Mouse (Mus musculus) forebrain, embryonic 11.5 days (tissue): ENCODE data around the gene Wasf2. TPM values are rescaled to one million over a fixed set of nuclear protein-coding genes. Genes with fewer than 3 reads are reported as not detected.

Experiments
- ATAC-seq: fragments of 200-750 bp; cut with Nextera tagmentation; replicated peaks from 2 replicates; pipeline ENCODE4 v1.8.0; 2017; ENCODE audit warnings: moderate TSS enrichment; ENCODE audit not compliant: low FRiP score
- DNase-seq: peaks from one replicate; pipeline ENCODE4 v3.0.0-alpha.2; 2017; ENCODE audit warnings: low spot score
- H3K27ac ChIP-seq: fragments of 300-500 bp; sonication (generic); 2 replicates; pipeline ENCODE4 v1.5.1; 2014; ENCODE audit warnings: low read depth, low read length
- H3K27me3 ChIP-seq: fragments of 300-500 bp; sonication (generic); 2 replicates; pipeline ENCODE4 v1.6.1; 2014; ENCODE audit warnings: mild to moderate bottlenecking, low read length, mixed read lengths; ENCODE audit not compliant: control insufficient read depth, insufficient read depth
- H3K36me3 ChIP-seq: fragments of 300-500 bp; sonication (generic); 2 replicates; pipeline ENCODE4 v1.6.1; 2014; ENCODE audit warnings: mild to moderate bottlenecking, low read length, moderate library complexity, mixed read lengths; ENCODE audit not compliant: control insufficient read depth, insufficient read depth
- H3K4me1 ChIP-seq: fragments of 300-500 bp; sonication (generic); replicated peaks from 2 replicates; pipeline ENCODE4 v1.6.1; 2014; ENCODE audit warnings: low read length, mixed read lengths; ENCODE audit not compliant: control insufficient read depth, insufficient read depth
- H3K4me2 ChIP-seq: fragments of 300-500 bp; sonication (generic); 2 replicates; pipeline ENCODE4 v1.6.1; 2014; ENCODE audit warnings: low read depth, mild to moderate bottlenecking, low read length, moderate library complexity, mixed read lengths; ENCODE audit not compliant: severe bottlenecking
- H3K4me3 ChIP-seq: fragments of 300-500 bp; sonication (generic); 2 replicates; pipeline ENCODE4 v1.5.1; 2014; ENCODE audit warnings: low read depth, low read length
- H3K9ac ChIP-seq: fragments of 300-500 bp; sonication (generic); 2 replicates; pipeline ENCODE4 v1.6.1; 2014; ENCODE audit warnings: low read length
- H3K9me3 ChIP-seq: fragments of 300-500 bp; sonication (generic); 2 replicates; pipeline ENCODE4 v1.6.1; 2016; ENCODE audit warnings: low read length, mixed read lengths; ENCODE audit not compliant: control insufficient read depth
- WGBS: fragments of 180-500 bp; shearing (Covaris S2); extraction: QIAGEN DNeasy Blood & Tissue Kit; methylation state at CpG from one replicate; pipeline ENCODE4 v1.1.7; 2014; 5-methylcytosine and 5-hydroxymethylcytosine counted together
- polyA plus RNA-seq: library from polyadenylated mRNA; unstranded; fragments of >200 nt; fragmentation: Nextera tagmentation; extraction: Ambion mirVana; gene quantifications from 2 replicates; pipeline ENCODE4 v1.2.1, GENCODE M21; 2014

The Wasf2 gene
- polyA plus RNA-seq, 1 experiment from 2014 or later = 28.8 TPM

GRCm38 (mm10) chr4:133200343-133200742 lies 70.0 kb downstream of the Wasf2 start:
- H3K36me3 ChIP-seq = no peaks in the 10 kb centered on the region; the same call in none of the 2 replicates
- ATAC-seq (no peak), DNase-seq (peak; percentile 62)
- H3K27me3 ChIP-seq = no peaks in the 10 kb centered on the region; the same call in 1 of the 2 replicates
- H3K4me2 ChIP-seq = no peak overlapping the region
- WGBS = 46% methylated on average over 21 of the region's 21 CpGs
- no peak overlapping the region for H3K27ac ChIP-seq
- H3K9me3 ChIP-seq = no peaks in the 10 kb centered on the region
- H3K9ac ChIP-seq = peak overlapping the region; percentile 5; the same call in 1 of the 2 replicates
- H3K4me3 ChIP-seq = no peak overlapping the region
- H3K4me1 ChIP-seq = peaks cover 35% of the 10 kb centered on the region

GRCm38 (mm10) chr4:133201006-133201771 lies 70.9 kb downstream of the Wasf2 start:
- no peak overlapping the region for H3K27ac ChIP-seq
- ATAC-seq (no peak), DNase-seq (peak; percentile 70)
- no peak overlapping the region for H3K4me2 ChIP-seq
- no peak overlapping the region for H3K4me3 ChIP-seq
- no peaks in the 10 kb centered on the region for H3K9me3 ChIP-seq
- WGBS = 75% methylated on average over 8 of the region's 8 CpGs
- H3K27me3 ChIP-seq = no peaks in the 10 kb centered on the region; the same call in 1 of the 2 replicates
- H3K36me3 ChIP-seq = no peaks in the 10 kb centered on the region; the same call in 1 of the 2 replicates
- H3K4me1 ChIP-seq = peaks cover 35% of the 10 kb centered on the region
- H3K9ac ChIP-seq = no peak overlapping the region

DNA sequence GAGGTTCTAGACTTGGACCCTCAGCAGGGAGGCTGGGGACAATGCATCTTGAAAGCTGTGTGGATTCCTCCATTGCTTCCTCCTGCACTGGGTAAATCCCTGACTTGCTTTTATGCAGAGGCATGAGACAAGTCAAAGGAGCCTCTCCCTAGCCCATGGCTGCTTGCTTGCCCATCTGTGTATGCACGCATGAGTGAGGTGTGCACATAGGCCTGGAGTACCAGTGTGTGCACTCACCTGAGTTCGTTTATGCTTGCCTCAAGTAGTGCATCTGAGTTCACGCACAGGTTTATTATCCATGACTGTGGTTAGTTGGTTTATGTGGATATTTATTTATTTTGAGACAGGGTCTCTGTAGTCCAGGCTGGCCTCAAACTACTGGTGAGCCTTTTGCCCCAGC lies 71.9 kb downstream of the Wasf2 start:
- H3K9ac ChIP-seq = no peak overlapping the region
- WGBS = 90% methylated on average over 3 of the region's 3 CpGs
- H3K4me2 ChIP-seq = no peak overlapping the region
- DNase-seq (no peak), ATAC-seq (no peak)
- no peak overlapping the region for H3K4me3 ChIP-seq
- H3K4me1 ChIP-seq = peaks cover 26% of the 10 kb centered on the region
- no peaks in the 10 kb centered on the region for H3K9me3 ChIP-seq
- no peak overlapping the region for H3K27ac ChIP-seq
- H3K27me3 ChIP-seq = no peaks in the 10 kb centered on the region; the same call in 1 of the 2 replicates
- H3K36me3 ChIP-seq = no peaks in the 10 kb centered on the region

DNA sequence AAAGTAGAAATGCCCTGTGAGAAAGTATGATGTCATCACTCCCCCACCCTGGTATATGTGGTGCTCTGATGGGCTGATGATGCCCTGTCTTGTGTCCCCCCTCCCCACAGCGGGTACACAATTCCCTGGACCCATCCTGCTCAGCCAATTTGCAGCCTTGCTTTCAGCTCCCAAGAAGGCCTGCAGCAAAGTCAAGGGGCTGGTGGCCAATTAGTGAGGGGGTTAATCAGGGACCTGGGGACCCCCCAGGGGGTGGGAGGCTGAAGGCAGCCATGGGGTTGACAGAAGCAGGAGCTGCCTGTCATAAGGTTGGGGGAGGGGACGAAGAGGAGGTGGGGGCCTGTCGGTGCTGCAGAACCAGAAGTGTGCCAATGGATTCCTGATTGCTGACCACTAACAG lies 73.3 kb downstream of the Wasf2 start:
- Histone ChIP-seq H3K36me3 (no peaks in the 10 kb centered on the region), H3K9me3 (no peaks in the 10 kb centered on the region), H3K4me3 (no peak overlapping the region), H3K27me3 (no peaks in the 10 kb centered on the region; the same call in 1 of the 2 replicates), H3K9ac (no peak overlapping the region), H3K27ac (no peak overlapping the region), H3K4me1 (peaks cover 14% of the 10 kb centered on the region), H3K4me2 (no peak overlapping the region)
- ATAC-seq (no peak), DNase-seq (no peak)
- WGBS = 66% methylated on average over 3 of the region's 3 CpGs

DNA sequence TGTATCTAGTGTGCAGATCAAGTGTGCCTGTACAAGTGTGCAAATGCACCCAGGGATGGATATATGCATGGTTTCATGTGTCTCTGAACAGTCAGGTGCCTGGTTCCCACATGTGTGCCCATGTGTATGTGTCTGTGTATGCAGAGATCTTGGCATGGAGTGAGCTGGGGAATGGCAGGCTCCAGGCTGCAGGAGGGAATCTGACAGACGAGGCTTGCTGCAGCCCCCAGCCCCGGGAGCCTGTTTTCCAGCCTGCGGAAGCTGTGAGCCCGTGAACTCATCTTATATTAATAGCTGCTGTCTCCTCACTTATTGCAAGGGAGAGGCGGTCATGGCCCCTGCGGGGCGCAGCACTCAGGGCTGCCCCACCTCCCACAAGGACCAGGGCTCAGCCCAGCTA lies 74.1 kb downstream of the Wasf2 start:
- Histone ChIP-seq H3K27ac (0 out of 2 replicates have a peak overlapping the region, but pooled peaks have one; percentile 12), H3K9me3 (no peaks in the 10 kb centered on the region), H3K4me1 (peaks cover 10% of the 10 kb centered on the region; the same call in 1 of the 2 replicates), H3K36me3 (no peaks in the 10 kb centered on the region), H3K27me3 (no peaks in the 10 kb centered on the region; the same call in 1 of the 2 replicates), H3K9ac (no peak overlapping the region), H3K4me3 (no peak overlapping the region), H3K4me2 (no peak overlapping the region)
- ATAC-seq (no peak), DNase-seq (no peak)
- WGBS = 52% methylated on average over 7 of the region's 7 CpGs

GRCm38 (mm10) chr4:133209366-133209765 lies 79.1 kb downstream of the Wasf2 start:
- DNase-seq = peak; percentile 77
- WGBS = 4% methylated on average over 11 of the region's 11 CpGs
- no peaks in the 10 kb centered on the region for H3K36me3 ChIP-seq

GRCm38 (mm10) chr4:133210023-133210787 lies 79.9 kb downstream of the Wasf2 start:
- Histone ChIP-seq H3K27me3 (peaks cover 34% of the 10 kb centered on the region), H3K4me2 (no peak overlapping the region), H3K36me3 (no peaks in the 10 kb centered on the region), H3K27ac (no peak overlapping the region), H3K4me1 (peaks cover 14% of the 10 kb centered on the region), H3K9me3 (no peaks in the 10 kb centered on the region), H3K4me3 (no peak overlapping the region), H3K9ac (no peak overlapping the region)
- 91% methylated on average over 24 of the region's 24 CpGs for WGBS
- DNase-seq (no peak), ATAC-seq (no peak)

More at GRCm38 (mm10) chr4:133209366-133209765, 79.1 kb downstream of the Wasf2 start:
- H3K27ac ChIP-seq = no peak overlapping the region
- H3K9ac ChIP-seq = no peak overlapping the region
- H3K4me3 ChIP-seq = no peak overlapping the region
- H3K9me3 ChIP-seq = no peaks in the 10 kb centered on the region
- no peak for ATAC-seq
- peaks cover 14% of the 10 kb centered on the region for H3K4me1 ChIP-seq
- peaks cover 32% of the 10 kb centered on the region for H3K27me3 ChIP-seq
- H3K4me2 ChIP-seq = no peak overlapping the region

- Histone ChIP-seq H3K4me3 (no peak overlapping the region), H3K36me3 (no peaks in the 10 kb centered on the region), H3K9me3 (no peaks in the 10 kb centered on the region), H3K4me1 (peaks cover 14% of the 10 kb centered on the region), H3K27me3 (peaks cover 34% of the 10 kb centered on the region), H3K9ac (no peak overlapping the region), H3K4me2 (no peak overlapping the region), H3K27ac (no peak overlapping the region)
- DNase-seq (no peak), ATAC-seq (no peak)
- 92% methylated on average over 19 of the region's 19 CpGs for WGBS
Measured at GRCm38 (mm10) chr4:133210788-133211390, 80.6 kb downstream of the Wasf2 start.
